Mouse (Mus musculus) heart, embryonic 11.5 days (tissue): Measurements from ENCODE around the gene Dgke. TPM values are rescaled to one million over a fixed set of nuclear protein-coding genes. Genes with fewer than 3 reads are reported as not detected.

Experiments used
- ATAC-seq: fragments of 200-750 bp; cut with Nextera tagmentation; replicated peaks from 2 replicates; pipeline ENCODE4 v1.8.0; 2017; ENCODE audit warnings: moderate library complexity; ENCODE audit not compliant: insufficient number of reproducible peaks, low FRiP score, low TSS enrichment
- H3K27ac ChIP-seq: fragments of 300-500 bp; sonication (generic); 2 replicates; pipeline ENCODE4 v1.5.1; 2014; ENCODE audit warnings: mild to moderate bottlenecking, low read depth, low read length
- H3K27me3 ChIP-seq: fragments of 300-500 bp; sonication (generic); 2 replicates; pipeline ENCODE4 v1.6.1; 2014; ENCODE audit warnings: mild to moderate bottlenecking, low read length, mixed read lengths; ENCODE audit not compliant: control insufficient read depth, insufficient read depth
- H3K36me3 ChIP-seq: fragments of 300-500 bp; sonication (generic); 2 replicates; pipeline ENCODE4 v1.6.1; 2014; ENCODE audit warnings: mild to moderate bottlenecking, low read length, moderate library complexity, mixed read lengths; ENCODE audit not compliant: control insufficient read depth, insufficient read depth
- H3K4me1 ChIP-seq: fragments of 300-500 bp; sonication (generic); 2 replicates; pipeline ENCODE4 v1.6.1; 2014; ENCODE audit warnings: low read length; ENCODE audit not compliant: control insufficient read depth, insufficient read depth
- H3K4me2 ChIP-seq: fragments of 300-500 bp; sonication (generic); 2 replicates; pipeline ENCODE4 v1.6.1; 2014; ENCODE audit warnings: mild to moderate bottlenecking, moderate library complexity
- H3K4me3 ChIP-seq: fragments of 300-500 bp; sonication (generic); 2 replicates; pipeline ENCODE4 v1.5.1; 2014; ENCODE audit warnings: low read depth, low read length
- H3K9ac ChIP-seq: fragments of 300-500 bp; sonication (generic); 2 replicates; pipeline ENCODE4 v1.6.1; 2014; ENCODE audit warnings: mild to moderate bottlenecking, low read depth, low read length, moderate library complexity
- H3K9me3 ChIP-seq: fragments of 300-500 bp; sonication (generic); replicated peaks from 2 replicates; pipeline ENCODE4 v1.6.1; 2016; ENCODE audit warnings: low read length; ENCODE audit not compliant: control insufficient read depth
- WGBS: fragments of 180-500 bp; shearing (Covaris S2); extraction: QIAGEN DNeasy Blood & Tissue Kit; methylation state at CpG from one replicate; pipeline ENCODE4 v1.1.7; 2014; ENCODE audit not compliant: insufficient replicate concordance; 5-methylcytosine and 5-hydroxymethylcytosine counted together
- polyA plus RNA-seq: library from polyadenylated mRNA; unstranded; fragments of >200 nt; fragmentation: Nextera tagmentation; extraction: Ambion mirVana; gene quantifications from 2 replicates; pipeline ENCODE4 v1.2.1, GENCODE M21; 2014

Gene Dgke
- polyA plus RNA-seq, 1 experiment from 2014 or later = 4.2 TPM

DNA sequence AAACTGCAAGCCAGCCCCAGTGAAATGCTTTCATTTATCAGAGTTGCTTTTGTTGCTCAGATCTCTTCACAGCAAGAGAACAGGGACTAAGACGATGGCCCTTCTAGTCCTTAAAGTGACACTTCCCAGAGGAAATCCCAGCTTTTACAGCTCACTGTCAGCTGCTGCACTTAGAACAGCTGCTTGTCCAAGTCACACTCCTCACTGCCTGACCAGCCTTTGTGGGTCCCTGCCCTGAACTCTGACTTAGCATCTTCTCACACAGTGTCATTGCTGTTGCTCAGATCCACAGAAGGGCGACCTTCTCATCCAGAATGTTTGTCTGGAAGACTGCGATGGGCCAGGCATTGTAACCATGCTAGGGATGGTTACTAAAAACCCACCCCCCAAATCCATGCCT lies 41.0 kb downstream of the Dgke start:
- H3K4me2 ChIP-seq = no peak overlapping the region
- H3K27me3 ChIP-seq = no peaks in the 10 kb centered on the region
- no peak overlapping the region for H3K27ac ChIP-seq
- no peaks in the 10 kb centered on the region for H3K36me3 ChIP-seq
- no peak for ATAC-seq
- no peak overlapping the region for H3K9ac ChIP-seq
- peaks cover 23% of the 10 kb centered on the region for H3K4me1 ChIP-seq
- no peaks in the 10 kb centered on the region for H3K9me3 ChIP-seq
- H3K4me3 ChIP-seq = no peak overlapping the region
- 70% methylated on average over 3 of the region's 3 CpGs for WGBS

DNA sequence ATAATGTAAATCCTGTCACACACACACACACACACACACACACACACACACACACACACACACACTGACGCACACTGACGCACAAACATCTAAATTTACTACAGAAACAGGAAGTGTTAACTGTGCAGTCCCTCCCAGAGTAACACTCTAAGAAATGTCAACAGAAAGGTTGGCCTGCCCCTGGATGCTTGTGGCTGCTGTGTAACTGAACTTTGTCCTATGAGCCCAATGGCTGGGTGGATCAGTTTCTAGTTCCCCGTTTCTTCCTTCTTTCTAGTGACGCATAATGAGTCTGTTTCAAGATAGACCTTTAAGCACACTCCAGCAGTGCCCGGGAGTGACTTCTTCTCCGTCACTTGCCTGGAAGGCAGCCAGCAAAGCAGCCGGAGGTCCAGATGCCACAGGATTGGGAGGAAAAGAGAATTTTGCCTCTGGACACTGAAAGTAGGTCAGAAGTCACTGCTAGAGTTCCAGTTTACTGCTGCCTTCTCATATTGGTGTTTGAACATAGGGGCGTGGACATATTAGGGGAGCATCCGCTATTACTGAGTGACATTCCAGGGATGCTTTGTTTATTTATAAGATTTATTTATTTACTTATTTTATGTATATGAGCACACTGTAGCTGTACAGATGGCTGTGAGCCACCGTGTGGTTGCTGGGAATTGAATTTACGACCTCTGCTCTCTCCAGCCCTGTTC lies 42.3 kb downstream of the Dgke start:
- H3K9ac ChIP-seq = no peak overlapping the region
- no peaks in the 10 kb centered on the region for H3K36me3 ChIP-seq
- H3K27ac ChIP-seq = peak overlapping the region; percentile 62
- H3K4me1 ChIP-seq = peaks cover 23% of the 10 kb centered on the region
- no peaks in the 10 kb centered on the region for H3K27me3 ChIP-seq
- no peaks in the 10 kb centered on the region for H3K9me3 ChIP-seq
- WGBS = 63% methylated on average over 11 of the region's 11 CpGs
- H3K4me3 ChIP-seq = no peak overlapping the region
- no peak for ATAC-seq
- no peak overlapping the region for H3K4me2 ChIP-seq

GRCm38 (mm10) chr11:89023477-89023876 lies 43.2 kb downstream of the Dgke start:
- WGBS = 67% methylated on average over 10 of the region's 10 CpGs
- no peak overlapping the region for H3K4me2 ChIP-seq
- no peaks in the 10 kb centered on the region for H3K27me3 ChIP-seq
- H3K4me3 ChIP-seq = no peak overlapping the region
- no peak for ATAC-seq
- H3K9ac ChIP-seq = no peak overlapping the region
- peaks cover 18% of the 10 kb centered on the region for H3K4me1 ChIP-seq
- H3K9me3 ChIP-seq = no peaks in the 10 kb centered on the region
- H3K36me3 ChIP-seq = no peaks in the 10 kb centered on the region
- H3K27ac ChIP-seq = no peak overlapping the region; the same call in 1 of the 2 replicates

GRCm38 (mm10) chr11:89022120-89022731 lies 44.4 kb downstream of the Dgke start:
- H3K9ac ChIP-seq = no peak overlapping the region
- 42% methylated on average over 8 of the region's 8 CpGs for WGBS
- peaks cover 18% of the 10 kb centered on the region for H3K4me1 ChIP-seq
- H3K36me3 ChIP-seq = no peaks in the 10 kb centered on the region
- no peak overlapping the region for H3K4me3 ChIP-seq
- H3K27me3 ChIP-seq = no peaks in the 10 kb centered on the region
- no peak overlapping the region for H3K4me2 ChIP-seq
- H3K9me3 ChIP-seq = no peaks in the 10 kb centered on the region
- no peak overlapping the region for H3K27ac ChIP-seq
- ATAC-seq = no peak

DNA sequence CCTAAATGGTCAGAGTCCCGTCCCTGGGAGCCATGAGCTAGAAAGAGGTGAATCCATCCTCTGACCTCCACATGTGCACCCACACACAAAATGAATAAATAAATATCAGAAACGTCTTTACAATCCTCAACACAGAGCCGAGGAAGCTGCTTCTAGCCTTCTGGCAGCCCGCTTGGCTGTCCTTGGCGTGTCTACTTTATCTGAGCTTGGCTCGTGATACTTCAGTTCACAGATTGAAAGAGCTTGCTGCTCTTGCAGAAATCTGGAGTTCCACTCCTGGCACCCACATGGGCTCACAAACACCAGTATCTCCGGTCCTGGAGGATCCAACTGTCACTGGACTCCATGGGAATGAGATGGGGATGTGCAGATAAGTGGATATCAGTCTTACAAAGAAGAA lies 45.0 kb downstream of the Dgke start:
- Histone ChIP-seq H3K27me3 (no peaks in the 10 kb centered on the region), H3K9ac (no peak overlapping the region), H3K4me2 (no peak overlapping the region), H3K4me3 (no peak overlapping the region), H3K4me1 (peaks cover 18% of the 10 kb centered on the region), H3K27ac (no peak overlapping the region), H3K9me3 (no peaks in the 10 kb centered on the region), H3K36me3 (no peaks in the 10 kb centered on the region)
- WGBS = 56% methylated on average over 7 of the region's 7 CpGs
- ATAC-seq = no peak

- H3K9ac ChIP-seq = no peak overlapping the region
- H3K4me2 ChIP-seq = no peak overlapping the region
- no peak overlapping the region for H3K4me3 ChIP-seq
- WGBS = 62% methylated on average over 9 of the region's 9 CpGs
- H3K36me3 ChIP-seq = peaks cover 6% of the 10 kb centered on the region
- no peaks in the 10 kb centered on the region for H3K27me3 ChIP-seq
- no peaks in the 10 kb centered on the region for H3K9me3 ChIP-seq
- H3K27ac ChIP-seq = no peak overlapping the region
- no peak for ATAC-seq
- H3K4me1 ChIP-seq = peaks cover 18% of the 10 kb centered on the region
These were observed 45.9 kb downstream of the Dgke start for GRCm38 (mm10) chr11:89020681-89021305.

DNA sequence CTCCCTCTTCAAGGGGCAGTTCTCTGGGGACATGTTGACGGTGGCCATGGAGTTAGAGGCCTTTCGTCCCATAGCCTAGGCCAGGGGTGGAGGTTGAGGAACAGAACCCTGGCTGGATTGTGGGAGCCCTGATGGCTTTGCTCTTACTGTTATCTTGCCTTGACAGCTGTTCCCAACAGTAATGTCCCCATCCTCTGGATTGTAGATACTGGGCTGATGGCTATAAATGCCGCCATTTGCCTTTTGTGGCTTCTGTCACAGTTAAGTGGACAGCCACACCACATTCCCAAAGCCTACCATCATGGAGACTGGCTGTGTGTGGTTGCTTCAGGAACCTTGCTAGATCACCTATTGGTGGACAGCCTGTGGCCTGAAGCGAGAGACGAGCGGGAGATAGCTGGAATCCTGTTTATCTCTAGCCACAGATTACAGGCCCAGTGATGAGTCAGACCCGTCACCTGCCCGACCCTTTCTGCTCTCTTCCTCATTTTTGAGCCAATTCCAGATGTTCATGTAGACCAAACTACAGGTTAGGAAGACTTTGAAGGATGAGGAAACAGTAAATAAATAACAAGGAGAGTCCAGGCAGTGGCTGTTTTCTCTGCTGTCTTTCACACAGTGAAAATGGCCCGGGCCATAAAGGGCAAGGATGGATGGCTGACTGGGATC lies 49.0 kb downstream of the Dgke start:
- no peak for ATAC-seq
- Histone ChIP-seq H3K36me3 (peaks cover 8% of the 10 kb centered on the region), H3K9me3 (no peaks in the 10 kb centered on the region), H3K4me2 (no peak overlapping the region), H3K27ac (no peak overlapping the region), H3K9ac (no peak overlapping the region), H3K27me3 (no peaks in the 10 kb centered on the region), H3K4me1 (peaks cover 12% of the 10 kb centered on the region), H3K4me3 (no peak overlapping the region)
- 65% methylated on average over 9 of the region's 9 CpGs for WGBS

- no peak overlapping the region for H3K4me2 ChIP-seq
- peaks cover 26% of the 10 kb centered on the region for H3K36me3 ChIP-seq
- WGBS = 86% methylated on average over 5 of the region's 5 CpGs
- no peaks in the 10 kb centered on the region for H3K27me3 ChIP-seq
- no peak overlapping the region for H3K4me3 ChIP-seq
- ATAC-seq = no peak
- H3K4me1 ChIP-seq = no peaks in the 10 kb centered on the region
- no peaks in the 10 kb centered on the region for H3K9me3 ChIP-seq
- H3K9ac ChIP-seq = no peak overlapping the region
- H3K27ac ChIP-seq = no peak overlapping the region
These were observed 54.4 kb downstream of the Dgke start for GRCm38 (mm10) chr11:89012241-89012640.
